Mouse (Mus musculus): Measurements from ENCODE around the gene Ylpm1. TPM values are rescaled to one million over a fixed set of nuclear protein-coding genes. Genes with fewer than 3 reads are reported as not detected.

Gene Ylpm1
- total RNA-seq, 2 experiments from 2014 or later, result 98.2 to 136 TPM

GRCm38 (mm10) chr12:85007021-85007420, 10.9 kb downstream of the Ylpm1 start:
- no peak for DNase-seq (ENCODE audit: extremely low spot score in 1 of 2, low spot score in 1 of 2)

GRCm38 (mm10) chr12:85009776-85010175, 13.7 kb downstream of the Ylpm1 start:
- DNase-seq (ENCODE audit: extremely low spot score in 1 of 2, low spot score in 1 of 2), result no peak

- no peak for DNase-seq (ENCODE audit: extremely low spot score in 1 of 2, low spot score in 1 of 2)
Observed at GRCm38 (mm10) chr12:85010541-85010940, 14.4 kb downstream of the Ylpm1 start.

DNA sequence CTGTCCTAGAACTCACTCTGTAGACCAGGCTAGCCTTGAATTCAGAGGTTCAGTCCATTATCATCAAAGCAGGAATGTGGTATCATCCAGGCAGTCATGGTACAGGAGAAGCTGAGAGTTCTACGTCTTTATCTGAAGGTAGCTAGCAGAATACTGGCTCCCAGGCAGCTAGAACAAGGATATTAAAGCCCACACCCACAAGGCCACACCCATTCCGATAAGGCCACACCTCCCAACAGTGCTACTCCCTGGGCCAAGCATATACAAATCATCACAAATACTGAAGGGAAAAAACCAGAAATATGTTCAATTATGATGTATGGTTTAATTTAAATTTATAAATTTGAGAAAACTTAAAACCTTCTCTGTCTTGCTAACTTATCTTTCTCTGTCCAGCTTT, 16.1 kb downstream of the Ylpm1 start:
- DNase-seq (ENCODE audit: extremely low spot score in 1 of 2, low spot score in 1 of 2), result no peak

DNA sequence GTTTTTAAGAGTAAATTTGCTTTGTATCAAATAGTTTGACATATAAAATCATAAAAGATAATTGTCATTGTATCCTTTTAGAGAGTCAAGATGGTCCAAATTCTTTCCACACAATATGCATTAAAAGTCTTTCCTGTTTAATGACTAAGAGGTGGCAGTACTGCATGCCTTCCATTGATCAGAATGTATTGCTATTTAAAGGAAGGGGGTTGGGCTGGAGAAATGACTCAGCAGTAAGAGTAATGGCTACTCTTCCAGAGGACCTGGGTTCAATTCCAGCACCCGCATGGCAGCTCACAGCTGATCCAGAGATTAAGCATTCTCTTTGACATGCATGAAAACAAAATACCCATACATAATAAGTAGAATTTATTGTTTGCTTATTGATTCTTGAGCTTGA, 25.9 kb downstream of the Ylpm1 start:
- DNase-seq (ENCODE audit: extremely low spot score in 1 of 2, low spot score in 1 of 2), result no peak

GRCm38 (mm10) chr12:85032710-85033109, 36.6 kb downstream of the Ylpm1 start:
- DNase-seq (ENCODE audit: extremely low spot score in 1 of 2, low spot score in 1 of 2), result peak in 1 of 2 experiments; percentile 13

GRCm38 (mm10) chr12:85051218-85051617, 55.1 kb downstream of the Ylpm1 start:
- DNase-seq (ENCODE audit: extremely low spot score in 1 of 2, low spot score in 1 of 2), result no peak

DNA sequence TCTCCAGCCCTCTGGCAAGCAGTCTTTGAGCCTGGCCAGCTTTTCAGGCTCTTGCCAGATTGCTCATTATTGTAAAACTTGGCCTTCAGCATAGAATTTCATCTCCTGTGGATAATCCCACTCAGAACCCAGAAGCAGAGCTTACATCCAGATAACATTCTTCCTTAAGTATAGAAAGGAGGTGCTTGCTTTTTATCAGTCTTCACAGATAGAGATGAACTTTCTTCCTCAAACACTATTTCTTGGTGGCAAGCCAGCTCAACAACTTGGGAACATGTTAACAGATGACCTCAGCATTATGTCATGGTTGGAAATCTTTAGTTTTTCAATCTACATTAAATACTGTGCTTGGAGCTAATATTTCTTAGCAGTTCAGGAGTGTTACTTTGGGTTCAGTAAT, 74.9 kb downstream of the Ylpm1 start:
- no peak for DNase-seq (ENCODE audit: extremely low spot score in 1 of 2, low spot score in 1 of 2)

DNA sequence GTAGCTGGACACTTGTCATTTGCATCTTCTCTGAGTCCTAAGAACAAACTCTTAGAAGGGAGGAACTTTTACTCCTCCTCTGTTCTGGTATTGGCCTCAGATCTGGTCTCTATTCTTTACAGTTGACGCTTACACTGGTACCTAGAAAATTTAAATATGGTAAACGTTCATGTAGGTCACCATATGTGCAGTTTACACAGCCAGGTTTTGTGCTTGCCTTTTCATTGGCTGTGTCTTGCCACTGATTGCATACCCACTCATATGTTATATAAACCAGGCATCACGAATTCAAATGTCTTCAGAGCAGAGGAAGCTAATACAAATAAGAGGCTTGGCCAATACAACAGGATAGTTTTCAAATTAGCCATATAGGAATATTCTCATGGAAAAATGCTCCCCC, 81.0 kb downstream of the Ylpm1 start:
- no peak for DNase-seq (ENCODE audit: extremely low spot score in 1 of 2, low spot score in 1 of 2)

DNA sequence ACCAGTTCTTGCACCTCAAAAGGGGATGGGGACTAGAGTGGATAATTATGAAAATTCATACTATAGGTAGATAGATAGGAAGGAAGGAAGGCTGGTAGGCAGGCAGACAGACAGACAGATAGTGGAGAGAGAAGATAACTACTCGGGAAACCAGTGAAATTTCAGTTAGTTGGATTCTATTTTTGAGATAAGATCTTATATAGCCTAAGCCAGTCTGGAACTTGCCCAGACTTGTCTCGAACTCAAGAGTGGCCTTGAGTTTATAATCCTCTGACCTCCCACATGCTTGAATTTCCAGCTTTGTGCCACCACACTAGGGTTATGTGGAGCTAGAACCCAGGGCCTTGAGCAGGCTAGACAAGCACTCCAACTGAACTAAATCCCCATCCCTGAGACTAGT, 88.1 kb downstream of the Ylpm1 start:
- DNase-seq (ENCODE audit: extremely low spot score in 1 of 2, low spot score in 1 of 2), result no peak

DNA sequence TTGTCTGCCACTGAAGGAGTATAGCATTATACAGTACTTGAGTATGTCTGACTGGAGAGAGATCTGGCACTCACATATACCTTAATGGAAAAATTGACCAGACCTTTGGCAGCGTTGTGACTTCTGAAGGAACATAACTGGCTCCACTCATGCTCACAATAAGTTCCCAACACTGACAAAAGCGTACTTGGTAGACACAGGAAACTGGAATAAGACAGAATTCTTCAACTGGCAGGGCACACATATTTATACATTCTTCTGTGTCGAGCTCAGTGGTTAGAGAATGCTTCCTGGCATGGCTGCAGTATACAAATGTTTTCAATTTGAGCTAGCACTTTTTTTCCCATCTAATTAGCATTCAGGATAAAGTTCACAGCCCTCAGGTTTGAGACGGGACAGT, 88.8 kb downstream of the Ylpm1 start:
- DNase-seq (ENCODE audit: extremely low spot score in 1 of 2, low spot score in 1 of 2), result no peak

DNA sequence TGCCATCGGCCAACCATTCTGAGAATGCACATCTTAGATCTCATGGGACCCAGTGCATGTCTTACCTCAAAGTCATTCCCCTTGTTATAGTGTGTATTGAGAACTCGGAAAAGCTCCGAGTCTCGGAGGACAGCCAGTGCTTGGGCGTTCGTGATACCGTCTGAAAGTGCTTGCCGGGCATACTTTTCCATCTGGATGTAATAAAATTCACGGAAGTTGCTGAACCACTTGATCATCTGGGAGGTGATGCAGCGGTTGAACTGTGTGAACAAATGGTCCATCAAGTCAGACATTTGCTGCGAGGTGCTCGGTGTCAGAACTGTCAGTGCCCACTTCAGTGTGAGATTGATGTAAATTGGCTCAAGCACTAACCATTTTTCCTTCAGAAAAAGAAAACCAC, 91.7 kb downstream of the Ylpm1 start:
- DNase-seq (ENCODE audit: extremely low spot score in 1 of 2, low spot score in 1 of 2), result no peak

DNA sequence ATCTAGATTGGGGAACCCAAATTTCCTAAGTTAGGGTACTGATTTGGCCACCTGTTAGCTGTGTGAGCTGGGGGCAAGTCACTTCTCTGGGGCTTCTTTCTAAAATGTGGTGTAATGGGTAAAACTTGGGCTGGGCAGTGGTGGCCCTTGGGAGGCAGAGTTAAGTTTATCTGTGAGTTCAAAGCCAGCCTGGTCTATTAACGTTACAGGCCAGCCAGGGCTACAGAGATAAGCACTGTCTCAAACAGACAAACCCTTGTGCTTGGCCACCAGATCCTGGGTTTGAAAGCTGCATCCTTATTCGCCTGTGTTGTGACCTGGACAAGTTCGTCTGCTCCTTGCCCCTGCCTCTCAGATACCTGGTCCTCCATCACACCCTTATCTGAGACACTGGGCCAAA, 95.1 kb downstream of the Ylpm1 start:
- DNase-seq (ENCODE audit: extremely low spot score in 1 of 2, low spot score in 1 of 2), result no peak

DNA sequence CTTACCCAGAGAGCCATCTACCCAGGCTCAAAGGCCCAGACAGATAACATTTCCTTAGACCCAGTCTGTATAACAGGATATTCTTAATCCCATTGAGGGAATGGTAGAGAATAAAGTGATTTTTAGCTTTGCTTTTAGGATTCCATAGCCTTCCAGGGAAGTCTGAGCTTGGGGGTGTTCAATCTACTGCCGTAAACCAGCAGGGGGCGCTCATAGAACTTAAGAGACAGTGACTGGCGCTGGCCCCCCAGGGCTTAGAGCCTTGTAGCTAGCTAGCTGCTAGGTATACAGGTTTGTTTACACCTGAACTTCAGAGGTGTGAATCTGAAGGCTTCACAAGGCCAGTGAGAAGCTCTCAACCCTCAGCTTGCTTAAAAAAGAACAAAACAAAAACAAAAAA, 96.1 kb downstream of the Ylpm1 start:
- peak; percentile 45 to 87 for DNase-seq (ENCODE audit: extremely low spot score in 1 of 2, low spot score in 1 of 2)

DNA sequence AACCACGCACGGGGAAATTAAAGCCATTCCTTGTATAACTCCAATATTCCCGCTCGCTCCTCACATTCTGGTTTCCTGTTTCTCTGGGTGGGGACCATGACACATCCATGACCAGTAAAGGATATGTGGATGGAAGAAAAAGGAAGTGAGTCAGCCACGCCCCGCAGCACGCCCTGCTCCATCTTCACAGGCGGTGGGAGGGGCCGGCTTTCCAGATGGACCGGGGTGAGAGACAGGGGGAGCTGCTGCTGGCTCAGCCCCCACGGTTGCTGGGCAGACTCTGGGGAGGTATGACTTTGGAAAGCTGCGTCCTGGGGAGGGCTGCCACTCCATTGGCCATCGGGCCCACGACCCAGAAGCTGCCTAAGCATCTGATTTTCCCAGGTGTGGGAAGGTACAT, 97.9 kb downstream of the Ylpm1 start:
- DNase-seq (ENCODE audit: extremely low spot score in 1 of 2, low spot score in 1 of 2), result peak in 1 of 2 experiments; percentile 46

DNA sequence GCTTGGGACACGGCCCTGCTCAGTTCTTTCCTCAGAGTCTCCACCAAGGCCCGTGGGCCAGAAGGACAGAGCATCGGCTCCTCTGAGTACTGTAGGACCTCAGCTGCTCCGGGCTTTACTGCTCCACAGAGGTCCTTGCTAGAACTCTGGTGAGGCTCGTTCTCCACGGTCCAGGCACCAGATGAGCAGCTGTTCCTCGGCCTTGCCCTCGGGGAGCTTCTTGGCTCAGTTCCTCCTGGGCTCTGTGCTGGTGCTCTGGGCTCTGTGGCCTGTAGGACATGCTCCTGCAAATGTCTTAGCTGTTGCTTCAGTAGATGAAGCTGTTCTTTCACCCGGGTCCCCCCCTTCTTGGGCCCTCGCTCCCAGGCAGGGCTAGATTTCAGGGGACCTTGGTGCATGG, 98.6 kb downstream of the Ylpm1 start:
- no peak for DNase-seq (ENCODE audit: extremely low spot score in 1 of 2, low spot score in 1 of 2)

GRCm38 (mm10) chr12:85095146-85095545, 99.0 kb downstream of the Ylpm1 start:
- no peak for DNase-seq (ENCODE audit: extremely low spot score in 1 of 2, low spot score in 1 of 2)

GRCm38 (mm10) chr12:85095859-85096258, 99.7 kb downstream of the Ylpm1 start:
- DNase-seq (ENCODE audit: extremely low spot score in 1 of 2, low spot score in 1 of 2), result no peak

DNA sequence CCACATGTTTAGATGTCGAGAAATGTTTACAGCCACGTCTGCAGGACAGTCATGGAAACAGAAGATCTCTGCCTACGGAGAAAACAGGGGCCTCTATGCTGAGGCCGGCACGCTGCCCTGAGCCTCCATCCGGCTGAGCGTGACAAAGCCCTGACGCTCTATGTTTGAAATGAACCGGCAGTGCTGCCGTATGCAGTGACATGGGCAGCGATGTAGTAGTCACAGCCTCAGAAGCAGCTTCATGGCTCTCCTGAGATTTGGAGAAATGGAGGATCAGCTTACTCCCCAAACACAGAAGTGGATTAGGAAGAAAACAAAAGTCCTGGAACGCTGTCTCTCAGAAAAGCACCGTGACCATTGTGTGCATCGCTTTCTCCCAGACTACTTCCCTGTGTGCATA, 104.9 kb downstream of the Ylpm1 start:
- no peak for DNase-seq (ENCODE audit: extremely low spot score in 1 of 2, low spot score in 1 of 2)

DNA sequence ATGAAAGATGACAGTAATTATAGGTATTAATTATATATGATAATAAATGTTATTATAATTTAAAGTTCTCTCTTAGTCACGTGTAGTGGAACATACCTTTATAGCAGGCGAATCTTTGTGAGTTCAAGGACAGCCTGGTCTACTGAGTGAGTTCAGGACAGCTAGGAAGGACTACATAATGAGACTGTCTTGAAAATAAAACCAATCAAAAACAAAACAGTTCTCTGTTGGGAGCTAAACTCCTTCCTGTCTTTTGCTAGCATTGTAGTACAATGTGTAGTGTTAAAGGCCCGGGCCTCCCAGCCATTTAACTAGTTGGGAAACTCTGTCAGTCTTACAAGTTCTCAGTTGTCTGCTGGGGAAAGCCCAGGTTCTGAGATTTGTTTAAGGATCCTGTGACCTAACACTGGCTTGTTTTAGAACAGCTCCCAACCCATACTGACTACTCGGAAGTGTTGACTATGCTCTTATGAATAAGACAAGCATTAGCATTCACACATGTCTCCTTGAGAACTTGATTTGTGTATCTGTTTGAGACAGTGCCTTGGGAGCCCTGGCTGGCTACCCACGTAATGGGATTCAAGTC, 105.5 kb downstream of the Ylpm1 start:
- no peak for DNase-seq (ENCODE audit: extremely low spot score in 1 of 2, low spot score in 1 of 2)

GRCm38 (mm10) chr12:85103096-85103495, 107.0 kb downstream of the Ylpm1 start:
- DNase-seq (ENCODE audit: extremely low spot score in 1 of 2, low spot score in 1 of 2), result no peak

- no peak for DNase-seq (ENCODE audit: extremely low spot score in 1 of 2, low spot score in 1 of 2)
Observed at GRCm38 (mm10) chr12:85104789-85105188, 108.7 kb downstream of the Ylpm1 start.

DNA sequence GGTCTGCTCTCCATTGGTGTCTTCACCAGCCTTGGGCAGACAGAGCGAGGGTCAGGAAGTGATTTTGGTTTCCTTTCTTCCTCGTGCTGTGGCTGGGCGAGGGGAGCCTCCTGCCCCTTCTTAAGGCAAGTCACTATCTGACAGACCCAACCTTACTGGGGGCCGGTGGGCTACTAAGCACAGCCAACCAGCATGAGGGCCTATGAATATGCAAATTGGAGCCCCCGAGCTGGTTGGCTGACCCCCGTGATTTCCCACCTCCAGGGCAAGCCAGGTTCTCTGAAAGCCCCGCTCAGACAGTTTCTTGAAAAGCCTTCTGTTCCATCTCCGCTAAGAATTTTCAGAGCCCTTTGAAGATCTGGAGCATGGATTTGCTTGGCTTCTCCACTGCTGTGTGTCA, 110.2 kb downstream of the Ylpm1 start:
- DNase-seq (ENCODE audit: extremely low spot score in 1 of 2, low spot score in 1 of 2), result no peak
